ENCODE assay signal across 14 mouse cellular contexts in the genomic region with DNA sequence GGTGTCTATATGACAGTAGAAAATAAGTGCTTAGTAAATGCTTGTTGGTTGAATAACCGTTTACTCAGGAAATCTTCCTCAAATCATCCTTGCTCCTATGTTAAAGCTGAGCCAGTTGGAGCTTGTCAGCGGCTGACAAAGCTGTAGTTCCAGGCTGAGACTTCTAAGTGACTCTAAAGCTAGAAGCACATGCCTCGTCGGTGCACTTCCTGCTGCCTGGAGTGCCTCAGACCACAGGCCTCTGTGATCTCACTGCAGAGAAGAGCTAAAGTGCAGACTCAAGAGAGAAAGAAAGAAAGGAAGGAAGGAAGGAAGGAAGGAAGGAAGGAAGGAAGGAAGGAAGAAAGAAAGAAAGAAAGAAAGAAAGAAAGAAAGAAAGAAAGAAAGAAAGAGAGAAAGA.
DNase-seq lines count a peak whose midpoint lies in the region.
"Had no signal": no experiment of that assay in that cellular context is flagged by ENCODE, and none has a peak within 500 bp of the region (broad histone marks: within the 10 kb centered on the region; RNA-seq: fewer than 3 reads in every experiment).

No protein-coding gene starts in this region.

- intact Hi-C loops in left cerebral cortex, postnatal 36 days (cut with DNase I) = no loop called here

- DNase-seq in thymus, postnatal 14 days = peak; percentile 11
- no peak for DNase-seq in thymus, postnatal 10 days (ENCODE audit: low spot score in 2 of 2)
- DNase-seq in CD4-positive, CD25-positive, alpha-beta regulatory T cell, adult 2 months (ENCODE audit: low read depth, low spot score) = peak; percentile 49
- DNase-seq in induced T-regulatory cell, adult 2 months (ENCODE audit: low read depth) = peak; percentile 11
- no peak for DNase-seq in layer of hippocampus, adult 8-10 months (ENCODE audit: low spot score in 2 of 2)
- no peak for DNase-seq in left cerebral cortex, postnatal 36 days (ENCODE audit: low spot score in 2 of 2)
- no peak for DNase-seq in layer of hippocampus, adult 9-11 months
- DNase-seq: adrenal gland, adult 8-10 months; adrenal gland, postnatal 36 days; cerebellum, adult 8-10 months; cerebellum, postnatal 14 days; embryo, embryonic 11 days; gastrocnemius, postnatal 10 days; heart, adult 2 months had no signal

Comparison
In these comparisons a context has a peak if more than half of its experiments do, and no peak if none do; other contexts are left out.
1. DNase-seq: peak in thymus, postnatal 14 days (single experiment), CD4-positive, CD25-positive, alpha-beta regulatory T cell, adult 2 months (single experiment) and induced T-regulatory cell, adult 2 months (single experiment); none in thymus, postnatal 10 days (0 of 2), layer of hippocampus, adult 8-10 months (0 of 2), left cerebral cortex, postnatal 36 days (0 of 2) and layer of hippocampus, adult 9-11 months (single experiment).